Mouse (Mus musculus): ENCODE results near the gene Zg16. TPM values are rescaled to one million over a fixed set of nuclear protein-coding genes. Genes with fewer than 3 reads are reported as not detected.
"Not testable (repeated sequence)": the region's sequence is repeated elsewhere in the genome, so short reads cannot be mapped to it uniquely, and the experiment has no call there.

The Zg16 gene
- polyA plus RNA-seq (2014; fragmentation: Nextera tagmentation; extraction: Ambion mirVana) = not detected in 2 replicates

DNA sequence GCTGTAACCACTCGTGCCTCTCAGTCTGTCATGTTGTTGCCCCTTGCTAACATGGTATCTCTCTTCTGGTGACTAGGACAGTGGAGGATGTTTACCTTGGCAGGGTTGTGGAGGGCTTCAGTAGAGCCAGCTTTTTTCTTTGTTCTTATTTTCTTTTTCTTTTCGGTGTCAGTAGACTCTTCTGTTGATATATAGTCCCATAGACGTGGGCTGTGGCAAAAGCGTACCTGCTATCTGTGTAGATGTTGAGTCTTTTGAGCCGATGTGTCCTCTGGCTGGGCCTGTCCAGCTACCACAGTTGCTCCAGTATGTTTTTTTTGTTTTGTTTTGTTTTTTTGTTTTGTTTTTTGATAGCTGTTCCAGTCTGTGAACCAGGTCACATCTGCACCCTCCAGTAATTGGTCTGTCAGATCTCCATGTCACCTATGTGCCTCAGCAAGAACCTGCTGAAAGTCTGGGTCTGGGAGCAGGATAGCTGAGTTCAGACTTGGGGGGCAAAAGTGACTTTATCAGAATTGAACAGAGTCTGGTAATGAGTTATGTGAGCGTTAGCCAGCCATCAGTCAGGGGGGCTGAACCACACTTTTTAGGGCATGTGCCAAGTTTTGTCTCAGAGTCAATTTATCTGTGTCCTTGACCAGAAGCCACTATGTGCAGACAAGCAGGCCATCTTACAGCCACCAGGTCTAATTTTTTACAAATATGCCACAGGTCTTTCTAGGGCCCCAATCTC lies at the start of gene Zg16:
Gene Zg16 (minus strand): TSS at position 51 of the 733 bp plus-strand sequence.
- not testable (repeated sequence) for ATAC-seq (ENCODE audit: low read depth); H3K9ac ChIP-seq (ENCODE audit: low read depth, low read length); H3K27me3 ChIP-seq (replicated peaks; ENCODE audit: control insufficient read depth, insufficient read depth, low read length); H3K27ac ChIP-seq (replicated peaks; ENCODE audit: low read depth, low read length); H3K4me1 ChIP-seq (ENCODE audit: control insufficient read depth, insufficient read depth, low read length); H3K4me2 ChIP-seq (ENCODE audit: low read depth, low read length); H3K4me3 ChIP-seq (ENCODE audit: low read depth, low read length); DNase-seq (ENCODE audit: low spot score); H3K36me3 ChIP-seq (ENCODE audit: control insufficient read depth, insufficient read depth, low read length); H3K9me3 ChIP-seq (ENCODE audit: control insufficient read depth, low read length)
- WGBS = 76% methylated on average over 6 of the region's 6 CpGs

- ATAC-seq (ENCODE audit: low read depth) = no peak
Measured at GRCm38 (mm10) chr7:127136181-127137071, 49.3 kb upstream of the Zg16 start.

GRCm38 (mm10) chr7:127134821-127135447 lies 47.8 kb upstream of the Zg16 start:
- no peak overlapping the region for H3K4me3 ChIP-seq (ENCODE audit: low read depth, low read length)
- no peak overlapping the region for H3K4me2 ChIP-seq (ENCODE audit: low read depth, low read length)
- DNase-seq (ENCODE audit: low spot score) (no peak), ATAC-seq (ENCODE audit: low read depth) (no peak)
- no peaks in the 10 kb centered on the region for H3K9me3 ChIP-seq (ENCODE audit: control insufficient read depth, low read length)
- H3K4me1 ChIP-seq (ENCODE audit: control insufficient read depth, insufficient read depth, low read length) = no peaks in the 10 kb centered on the region
- H3K9ac ChIP-seq (ENCODE audit: low read depth, low read length) = no peak overlapping the region
- no peak overlapping the region for H3K27ac ChIP-seq (replicated peaks; ENCODE audit: low read depth, low read length)
- H3K36me3 ChIP-seq (ENCODE audit: control insufficient read depth, insufficient read depth, low read length) = no peaks in the 10 kb centered on the region
- no peaks in the 10 kb centered on the region for H3K27me3 ChIP-seq (replicated peaks; ENCODE audit: control insufficient read depth, insufficient read depth, low read length)
- 74% methylated on average over 11 of the region's 11 CpGs for WGBS

More at GRCm38 (mm10) chr7:127136181-127137071, 49.3 kb upstream of the Zg16 start:
- Histone ChIP-seq H3K27ac (replicated peaks; ENCODE audit: low read depth, low read length) (no peak overlapping the region), H3K4me1 (ENCODE audit: control insufficient read depth, insufficient read depth, low read length) (no peaks in the 10 kb centered on the region), H3K4me2 (ENCODE audit: low read depth, low read length) (no peak overlapping the region), H3K9ac (ENCODE audit: low read depth, low read length) (no peak overlapping the region), H3K27me3 (replicated peaks; ENCODE audit: control insufficient read depth, insufficient read depth, low read length) (no peaks in the 10 kb centered on the region), H3K4me3 (ENCODE audit: low read depth, low read length) (no peak overlapping the region), H3K9me3 (ENCODE audit: control insufficient read depth, low read length) (no peaks in the 10 kb centered on the region), H3K36me3 (ENCODE audit: control insufficient read depth, insufficient read depth, low read length) (no peaks in the 10 kb centered on the region)
- WGBS = 86% methylated on average over 22 of the region's 22 CpGs
- no peak for DNase-seq (ENCODE audit: low spot score)

GRCm38 (mm10) chr7:127133125-127133524 lies 46.0 kb upstream of the Zg16 start:
- Histone ChIP-seq H3K9ac (ENCODE audit: low read depth, low read length) (no peak overlapping the region), H3K27me3 (replicated peaks; ENCODE audit: control insufficient read depth, insufficient read depth, low read length) (no peaks in the 10 kb centered on the region), H3K27ac (replicated peaks; ENCODE audit: low read depth, low read length) (no peak overlapping the region), H3K36me3 (ENCODE audit: control insufficient read depth, insufficient read depth, low read length) (no peaks in the 10 kb centered on the region), H3K4me3 (ENCODE audit: low read depth, low read length) (no peak overlapping the region), H3K4me2 (ENCODE audit: low read depth, low read length) (no peak overlapping the region), H3K9me3 (ENCODE audit: control insufficient read depth, low read length) (no peaks in the 10 kb centered on the region), H3K4me1 (ENCODE audit: control insufficient read depth, insufficient read depth, low read length) (no peaks in the 10 kb centered on the region)
- 58% methylated on average over 5 of the region's 5 CpGs for WGBS
- ATAC-seq (ENCODE audit: low read depth) (no peak), DNase-seq (ENCODE audit: low spot score) (no peak)

DNA sequence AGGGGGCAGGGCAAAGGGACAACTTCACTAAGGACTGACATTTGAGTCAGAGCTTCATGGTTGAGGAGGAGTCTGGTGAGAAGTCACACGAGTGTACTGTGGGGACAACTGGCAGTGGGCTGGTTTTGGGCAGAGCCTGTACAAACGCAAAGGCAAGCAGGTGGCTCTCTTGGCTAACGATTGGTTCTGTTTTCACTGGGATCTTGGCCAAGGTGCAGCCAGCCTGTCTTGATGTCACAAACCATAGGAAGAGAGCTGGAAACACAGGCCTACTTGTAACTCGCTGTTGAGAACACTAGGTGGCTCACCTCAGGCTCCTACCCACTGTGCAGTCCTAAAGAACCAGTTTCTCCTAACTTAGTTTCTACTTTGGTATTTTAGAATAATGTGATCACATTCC lies 42.5 kb upstream of the Zg16 start:
- peak; percentile 54 for DNase-seq (ENCODE audit: low spot score)
- WGBS = 15% methylated on average over 4 of the region's 4 CpGs

DNA sequence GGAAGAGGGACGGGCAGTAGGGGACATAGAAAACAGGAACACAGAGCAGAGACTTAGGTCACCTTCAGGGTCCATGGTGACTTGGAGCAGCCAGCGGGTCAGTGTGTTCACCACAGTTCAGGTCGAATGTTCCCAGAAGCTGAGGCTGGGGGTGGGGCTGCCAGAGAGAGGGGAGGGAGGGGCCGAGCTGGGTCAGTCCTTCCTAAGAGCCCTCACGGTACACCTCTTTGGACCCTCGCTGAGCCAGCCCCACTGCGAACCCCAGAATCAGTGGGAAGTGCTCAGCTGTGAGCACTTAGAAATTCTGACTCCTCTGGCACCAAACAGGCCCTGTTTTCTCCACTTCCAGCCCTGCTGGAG lies 34.8 kb upstream of the Zg16 start, which contains the start of gene Qprt:
Gene Qprt (minus strand): TSS at position 316 of the 360 bp plus-strand sequence.
- Histone ChIP-seq H3K4me2 (ENCODE audit: low read depth, low read length) (peak within 1 kb of the TSS; percentile 5; the same call in 1 of the 2 replicates), H3K9ac (ENCODE audit: low read depth, low read length) (peak within 1 kb of the TSS; percentile 35), H3K4me3 (ENCODE audit: low read depth, low read length) (no peak within 1 kb of the TSS), H3K27me3 (replicated peaks; ENCODE audit: control insufficient read depth, insufficient read depth, low read length) (peaks cover 21% of the 10 kb centered on the region), H3K9me3 (ENCODE audit: control insufficient read depth, low read length) (peaks cover 9% of the 10 kb centered on the region; the same call in 1 of the 2 replicates), H3K36me3 (ENCODE audit: control insufficient read depth, insufficient read depth, low read length) (no peaks in the 10 kb centered on the region), H3K27ac (replicated peaks; ENCODE audit: low read depth, low read length) (no peak within 1 kb of the TSS), H3K4me1 (ENCODE audit: control insufficient read depth, insufficient read depth, low read length) (peaks cover 4% of the 10 kb centered on the region; the same call in 1 of the 2 replicates)
- no peak for ATAC-seq (ENCODE audit: low read depth)
- no peak for DNase-seq (ENCODE audit: low spot score)
- WGBS = 18% methylated on average over 5 of the region's 7 CpGs

More for the DNA sequence above, 42.5 kb upstream of the Zg16 start:
- ATAC-seq (ENCODE audit: low read depth) = peak; percentile 57; the same call in 1 of the 2 replicates
- Histone ChIP-seq H3K9ac (ENCODE audit: low read depth, low read length) (no peak overlapping the region), H3K36me3 (ENCODE audit: control insufficient read depth, insufficient read depth, low read length) (no peaks in the 10 kb centered on the region), H3K4me3 (ENCODE audit: low read depth, low read length) (no peak overlapping the region), H3K4me1 (ENCODE audit: control insufficient read depth, insufficient read depth, low read length) (no peaks in the 10 kb centered on the region), H3K4me2 (ENCODE audit: low read depth, low read length) (no peak overlapping the region), H3K27me3 (replicated peaks; ENCODE audit: control insufficient read depth, insufficient read depth, low read length) (no peaks in the 10 kb centered on the region), H3K27ac (replicated peaks; ENCODE audit: low read depth, low read length) (no peak overlapping the region), H3K9me3 (ENCODE audit: control insufficient read depth, low read length) (peaks cover 1% of the 10 kb centered on the region; the same call in 1 of the 2 replicates)

- Histone ChIP-seq H3K36me3 (ENCODE audit: control insufficient read depth, insufficient read depth, low read length) (no peaks in the 10 kb centered on the region), H3K9me3 (ENCODE audit: control insufficient read depth, low read length) (peaks cover 9% of the 10 kb centered on the region; the same call in 1 of the 2 replicates), H3K27me3 (replicated peaks; ENCODE audit: control insufficient read depth, insufficient read depth, low read length) (peaks cover 21% of the 10 kb centered on the region), H3K9ac (ENCODE audit: low read depth, low read length) (peak overlapping the region; percentile 35), H3K4me1 (ENCODE audit: control insufficient read depth, insufficient read depth, low read length) (peaks cover 4% of the 10 kb centered on the region; the same call in 1 of the 2 replicates), H3K27ac (replicated peaks; ENCODE audit: low read depth, low read length) (no peak overlapping the region), H3K4me3 (ENCODE audit: low read depth, low read length) (no peak overlapping the region), H3K4me2 (ENCODE audit: low read depth, low read length) (peak overlapping the region; percentile 5; the same call in 1 of the 2 replicates)
- ATAC-seq (ENCODE audit: low read depth) (no peak), DNase-seq (ENCODE audit: low spot score) (no peak)
- WGBS = 13% methylated on average over 21 of the region's 21 CpGs
Measured at GRCm38 (mm10) chr7:127121061-127121910, 34.2 kb upstream of the Zg16 start.
